33 mouse cellular contexts compared by ENCODE assay signal in the genomic region with DNA sequence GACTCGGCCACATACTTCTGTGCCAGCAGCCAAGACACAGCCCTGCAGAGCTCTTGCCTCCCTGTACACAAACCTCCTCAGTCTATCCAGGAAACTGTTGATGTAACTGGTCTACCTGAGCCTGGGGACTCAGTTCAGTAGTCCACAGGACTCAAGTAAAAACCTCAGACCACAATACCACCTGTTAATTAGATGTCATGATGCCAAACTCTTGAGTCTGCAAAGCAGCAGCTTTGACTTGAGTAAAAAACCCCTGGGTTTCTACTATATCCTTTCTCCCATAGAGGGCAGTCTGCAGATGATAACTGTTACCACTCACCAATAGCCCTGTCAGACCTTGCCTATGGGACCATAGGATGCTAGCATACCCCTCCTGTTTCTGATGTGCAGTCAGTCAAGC. TPM values are rescaled to one million over a fixed set of nuclear protein-coding genes. Genes with fewer than 3 reads are reported as not detected.
DNase-seq lines count a peak whose midpoint lies in the region; ATAC-seq and TF ChIP-seq lines count a peak whose summit lies in the region.
"Had no signal": no experiment of that assay in that cellular context is flagged by ENCODE, and none has a peak within 500 bp of the region (broad histone marks: within the 10 kb centered on the region; RNA-seq: fewer than 3 reads in every experiment).

No protein-coding gene starts in this region.

- TF ChIP-seq POLR2A in embryonic fibroblast, embryonic 13.5 days (IDR thresholded peaks at IDR 0.05; ENCODE audit: low read depth, low read length): no peak

- H3K4me1 ChIP-seq in embryonic fibroblast, embryonic 13.5 days (ENCODE audit: control insufficient read depth, insufficient read depth, low read length): no peaks in the 10 kb centered on the region; the same call in 1 of the 2 replicates
- H3K4me1 ChIP-seq: embryonic facial prominence, embryonic 13.5 days; heart, embryonic 15.5 days; hindbrain, embryonic 12.5 days; midbrain, embryonic 13.5 days; neural tube, embryonic 15.5 days had no signal

- TF ChIP-seq CTCF in embryonic fibroblast, embryonic 13.5 days (IDR thresholded peaks at IDR 0.05; ENCODE audit: borderline replicate concordance, insufficient read depth, low read length): no peak

- H3K4me3 ChIP-seq in embryonic fibroblast, embryonic 13.5 days (ENCODE audit: insufficient read depth, low read length): no peak overlapping the region
- H3K4me3 ChIP-seq: embryonic facial prominence, embryonic 13.5 days; erythroblast, embryonic 14.5 days; gastrocnemius, adult 2 months; heart, embryonic 15.5 days; hindbrain, embryonic 12.5 days; midbrain, embryonic 13.5 days; neural tube, embryonic 15.5 days had no signal

- peak; percentile 44 for DNase-seq in thymus, postnatal 0 days (ENCODE audit: low spot score)
- DNase-seq in thymus, adult 18-20 months: no peak
- no peak for DNase-seq in testis, postnatal 14 days (ENCODE audit: low spot score)
- no peak for DNase-seq in kidney, postnatal 4 days
- DNase-seq in kidney, adult 11 months: no peak
- DNase-seq: adrenal gland, postnatal 14 days; cerebellum, adult 11 months; cerebellum, adult 9-11 months; gastrocnemius, adult 2 months; kidney, adult 8-10 months; liver; lung, adult 2 months; lung, postnatal 10 days; retina, postnatal 1 day; right cerebral cortex, postnatal 14 days; thymus, postnatal 4 days had no signal

- 0 out of 2 replicates have a peak overlapping the region, but pooled peaks have one; percentile 19 for H3K27ac ChIP-seq in embryonic fibroblast, embryonic 13.5 days (ENCODE audit: insufficient read depth, low read length)
- H3K27ac ChIP-seq: embryonic facial prominence, embryonic 13.5 days; gastrocnemius, adult 2 months; heart, embryonic 15.5 days; hindbrain, embryonic 12.5 days; kidney, postnatal 0 days; liver, embryonic 14.5 days; macrophage; midbrain, embryonic 13.5 days; neural tube, embryonic 15.5 days had no signal

- peak; percentile 72 for ATAC-seq in CD4-positive, CD25-positive, alpha-beta regulatory T cell, adult 4 months
- ATAC-seq: forebrain, embryonic 14.5 days; midbrain, embryonic 13.5 days had no signal

RNA-seq across cellular contexts. Expression of gene 2210010C04Rik, which starts 12.7 kb away (rescaled TPM):
- polyA plus RNA-seq in thymus, postnatal 0 days (2015; fragmentation: Nextera tagmentation; extraction: Ambion mirVana): 0.17 and 0.20 TPM in 2 replicates
- not detected for polyA plus RNA-seq in CD4-positive, CD25-positive, alpha-beta regulatory T cell, adult 4 months (2017; shearing (Covaris generic))
- polyA plus RNA-seq in embryonic fibroblast, embryonic 13.5 days (2011; ENCODE audit: insufficient read length, low read depth, missing spikeins): not detected in 2 replicates
- polyA plus RNA-seq: embryonic facial prominence, embryonic 13.5 days; erythroblast, embryonic 14.5 days; forebrain, embryonic 14.5 days; heart, embryonic 15.5 days; hindbrain, embryonic 12.5 days; kidney, postnatal 0 days; limb, embryonic 11.5 days; liver, embryonic 14.5 days; macrophage; midbrain, embryonic 13.5 days; neural tube, embryonic 15.5 days; stomach, embryonic 14.5 days had no signal

RNA-seq across cellular contexts. Expression of gene Gm2663, which starts 48.7 kb away (rescaled TPM):
- polyA plus RNA-seq in thymus, postnatal 0 days (2015; fragmentation: Nextera tagmentation; extraction: Ambion mirVana): 0.70 TPM in 1 of 2 replicates, not detected in the other
- polyA plus RNA-seq in CD4-positive, CD25-positive, alpha-beta regulatory T cell, adult 4 months (2017; shearing (Covaris generic)): not detected
- not detected in 2 replicates for polyA plus RNA-seq in embryonic fibroblast, embryonic 13.5 days (2011; ENCODE audit: insufficient read length, low read depth, missing spikeins)
- polyA plus RNA-seq: embryonic facial prominence, embryonic 13.5 days; erythroblast, embryonic 14.5 days; forebrain, embryonic 14.5 days; hindbrain, embryonic 12.5 days; large intestine, adult 2 months; limb, embryonic 11.5 days; liver, embryonic 14.5 days; lung, adult 2 months; macrophage; midbrain, embryonic 13.5 days; neural tube, embryonic 15.5 days; small intestine, adult 2 months; stomach, embryonic 14.5 days; testis, adult 2 months had no signal
